Mouse (Mus musculus): Measurements from ENCODE around the gene Oxgr1.
"Not testable (repeated sequence)": the region's sequence is repeated elsewhere in the genome, so short reads cannot be mapped to it uniquely, and the experiment has no call there.

Gene Oxgr1

GRCm38 (mm10) chr14:120042187-120042820, at the start of gene Oxgr1:
Gene Oxgr1, minus strand, starts transcription at chr14:120042435.
- DNase-seq, result peak; percentile 61 to 66

- no peak for DNase-seq
Measured at GRCm38 (mm10) chr14:120090401-120090800, 48.2 kb upstream of the Oxgr1 start.

GRCm38 (mm10) chr14:120089649-120090360, 47.6 kb upstream of the Oxgr1 start:
- no peak for DNase-seq

- DNase-seq, result no peak
Measured at GRCm38 (mm10) chr14:120089006-120089648, 46.9 kb upstream of the Oxgr1 start.

GRCm38 (mm10) chr14:120084084-120084667, 41.9 kb upstream of the Oxgr1 start:
- DNase-seq, result no peak

GRCm38 (mm10) chr14:120076192-120076591, 34.0 kb upstream of the Oxgr1 start:
- DNase-seq, result no peak

GRCm38 (mm10) chr14:120075746-120076145, 33.5 kb upstream of the Oxgr1 start:
- no peak for DNase-seq

- no peak for DNase-seq
Measured at GRCm38 (mm10) chr14:120074231-120074630, 32.0 kb upstream of the Oxgr1 start.

GRCm38 (mm10) chr14:120061096-120061495, 18.9 kb upstream of the Oxgr1 start:
- DNase-seq, result peak; percentile 85 to 86

- DNase-seq, result no peak
Measured at GRCm38 (mm10) chr14:120033454-120033853, 8.8 kb downstream of the Oxgr1 start.

- DNase-seq, result no peak
Measured at GRCm38 (mm10) chr14:120019948-120020347, 22.3 kb downstream of the Oxgr1 start.

- no peak for DNase-seq
Measured at GRCm38 (mm10) chr14:120009969-120010872, 32.0 kb downstream of the Oxgr1 start.

- no peak for DNase-seq
Measured at GRCm38 (mm10) chr14:120005153-120005552, 37.1 kb downstream of the Oxgr1 start.

- no peak for DNase-seq
Measured at GRCm38 (mm10) chr14:120003661-120004060, 38.6 kb downstream of the Oxgr1 start.

- peak in 1 of 2 experiments; percentile 21 for DNase-seq
Measured at GRCm38 (mm10) chr14:120002673-120003072, 39.6 kb downstream of the Oxgr1 start.

- DNase-seq, result no peak
Measured at GRCm38 (mm10) chr14:119989651-119990050, 52.6 kb downstream of the Oxgr1 start.

- DNase-seq, result peak in 1 of 2 experiments; percentile 51
Measured at GRCm38 (mm10) chr14:119988937-119989645, 53.1 kb downstream of the Oxgr1 start.

GRCm38 (mm10) chr14:119987257-119987656, 55.0 kb downstream of the Oxgr1 start:
- peak in 1 of 2 experiments; percentile 27 for DNase-seq

GRCm38 (mm10) chr14:119986778-119987177, 55.5 kb downstream of the Oxgr1 start:
- DNase-seq, result peak in 1 of 2 experiments; percentile 53

- DNase-seq, result not testable (repeated sequence)
Measured at GRCm38 (mm10) chr14:119986351-119986750, 55.9 kb downstream of the Oxgr1 start.

- no peak for DNase-seq
Measured at GRCm38 (mm10) chr14:119981314-119981713, 60.9 kb downstream of the Oxgr1 start.

Data from kidney, postnatal 4 days (tissue).